Comparison of ENCODE assay signal across 24 mouse cellular contexts in genomic region chr5:119799419-119800242, GRCm38 (mm10). TPM values are rescaled to one million over a fixed set of nuclear protein-coding genes. Genes with fewer than 3 reads are reported as not detected.
DNase-seq lines count a peak whose midpoint lies in the region; ATAC-seq and TF ChIP-seq lines count a peak whose summit lies in the region.
"Had no signal": no experiment of that assay in that cellular context is flagged by ENCODE, and none has a peak within 500 bp of the region (broad histone marks: within the 10 kb centered on the region; RNA-seq: fewer than 3 reads in every experiment).

No protein-coding gene starts in this region.

- ATAC-seq in heart, postnatal 0 days (ENCODE audit: insufficient read depth, low read depth) = no peak
- ATAC-seq in limb, embryonic 12.5 days (ENCODE audit: insufficient number of reproducible peaks, insufficient read depth, low FRiP score, low TSS enrichment, low read depth) = no peak
- ATAC-seq: intestine, embryonic 15.5 days had no signal

- DNase-seq in heart, adult 11 months = peak; percentile 66
- DNase-seq in heart, postnatal 25 days (ENCODE audit: low spot score) = no peak
- DNase-seq in heart, postnatal 0 days (ENCODE audit: low spot score) = no peak
- no peak for DNase-seq in heart, postnatal 36 days
- DNase-seq in lung, postnatal 10 days = peak; percentile 48
- DNase-seq in lung, postnatal 14 days = no peak
- no peak for DNase-seq in gastrocnemius, postnatal 25 days
- DNase-seq: adrenal gland, postnatal 10 days; cerebellum, adult 11 months; cerebellum, postnatal 14 days; thymus, postnatal 14 days had no signal

- 32% methylated on average over 9 of the region's 9 CpGs for WGBS in heart, postnatal 0 days
- WGBS in limb, embryonic 12.5 days = 1% methylated on average over 9 of the region's 9 CpGs

- H3K27ac ChIP-seq in heart, postnatal 0 days (ENCODE audit: low read depth) = peak overlapping the region; percentile 12; the same call in 1 of the 2 replicates
- H3K27ac ChIP-seq in limb, embryonic 12.5 days = peak overlapping the region; percentile 92
- H3K27ac ChIP-seq: embryonic facial prominence, embryonic 13.5 days; hindbrain, embryonic 13.5 days; intestine, embryonic 15.5 days; liver, embryonic 14.5 days; neural tube, embryonic 13.5 days; stomach, postnatal 0 days had no signal

- no peaks in the 10 kb centered on the region for H3K9me3 ChIP-seq in heart, postnatal 0 days (replicated peaks; ENCODE audit: control insufficient read depth, low read length)
- H3K9me3 ChIP-seq in limb, embryonic 12.5 days = no peaks in the 10 kb centered on the region
- H3K9me3 ChIP-seq: embryonic facial prominence, embryonic 13.5 days; hindbrain, embryonic 13.5 days; intestine, embryonic 15.5 days; neural tube, embryonic 13.5 days had no signal

- TF ChIP-seq CTCF in heart, postnatal 0 days (IDR thresholded peaks at IDR 0.05; ENCODE audit: low read depth) = no peak

- intact Hi-C loops in heart, postnatal 25 days (cut with DNase I) = no loop called here
- intact Hi-C loops in heart, postnatal 36 days (cut with DNase I) = no loop called here

- no peaks in the 10 kb centered on the region for H3K36me3 ChIP-seq in heart, postnatal 0 days (replicated peaks; ENCODE audit: control insufficient read depth, insufficient read depth, low read length)
- no peaks in the 10 kb centered on the region for H3K36me3 ChIP-seq in limb, embryonic 12.5 days
- H3K36me3 ChIP-seq: embryonic facial prominence, embryonic 13.5 days; hindbrain, embryonic 13.5 days; intestine, embryonic 15.5 days; neural tube, embryonic 13.5 days had no signal

- H3K4me1 ChIP-seq in heart, postnatal 0 days (ENCODE audit: control insufficient read depth, insufficient read depth) = 0 out of 2 replicates have a peak, but pooled peaks cover 4% of the 10 kb centered on the region
- peaks cover 16% of the 10 kb centered on the region for H3K4me1 ChIP-seq in limb, embryonic 12.5 days (replicated peaks)
- H3K4me1 ChIP-seq: hindbrain, embryonic 13.5 days; intestine, embryonic 15.5 days; neural tube, embryonic 13.5 days had no signal

- TF ChIP-seq EP300 in heart, postnatal 0 days (IDR thresholded peaks at IDR 0.05; ENCODE audit: low read depth) = no peak

- H3K27me3 ChIP-seq in heart, postnatal 0 days (ENCODE audit: control insufficient read depth, insufficient read depth, low read length) = peaks cover 99% of the 10 kb centered on the region
- H3K27me3 ChIP-seq in limb, embryonic 12.5 days = peaks cover 99% of the 10 kb centered on the region
- H3K27me3 ChIP-seq: CH12.LX had no signal

- H3K4me2 ChIP-seq in heart, postnatal 0 days (ENCODE audit: low read depth, low read length) = peak overlapping the region; percentile 11; the same call in 1 of the 2 replicates
- H3K4me2 ChIP-seq in limb, embryonic 12.5 days = peak overlapping the region; percentile 61
- H3K4me2 ChIP-seq: embryonic facial prominence, embryonic 13.5 days; hindbrain, embryonic 13.5 days; intestine, embryonic 15.5 days; neural tube, embryonic 13.5 days had no signal

- 0 out of 2 replicates have a peak overlapping the region, but pooled peaks have one; percentile 3 for H3K4me3 ChIP-seq in heart, postnatal 0 days (ENCODE audit: low read depth, low read length)
- peak overlapping the region; percentile 47 for H3K4me3 ChIP-seq in limb, embryonic 12.5 days (replicated peaks)
- H3K4me3 ChIP-seq: embryonic facial prominence, embryonic 13.5 days; hindbrain, embryonic 13.5 days; intestine, embryonic 15.5 days; neural tube, embryonic 13.5 days had no signal

- H3K9ac ChIP-seq in heart, postnatal 0 days (replicated peaks; ENCODE audit: low read depth, low read length) = no peak overlapping the region
- H3K9ac ChIP-seq in limb, embryonic 12.5 days (replicated peaks) = peak overlapping the region; percentile 79
- H3K9ac ChIP-seq: embryonic facial prominence, embryonic 13.5 days; hindbrain, embryonic 13.5 days; intestine, embryonic 15.5 days; liver, embryonic 14.5 days; neural tube, embryonic 13.5 days had no signal

RNA-seq across cellular contexts. Expression of gene Tbx5, which starts 32.8 kb away (rescaled TPM):
- total RNA-seq in heart, postnatal 25 days (2021) = 10 to 100 TPM; 29.0 to 33.6 TPM
- 17.3 and 22.8 TPM in 2 replicates for total RNA-seq in heart, postnatal 0 days (2014; rRNA removed; ENCODE audit: low replicate concordance)
- polyA plus RNA-seq in heart, postnatal 0 days (2015; fragmentation: Nextera tagmentation; extraction: Ambion mirVana) = 29.2 and 31.1 TPM in 2 replicates
- total RNA-seq in heart, postnatal 36 days (2021) = 10 to 100 TPM; 26.5 to 40.1 TPM
- polyA plus RNA-seq in limb, embryonic 12.5 days (2016; fragmentation: Nextera tagmentation; extraction: Ambion mirVana) = 35.6 and 51.2 TPM in 2 replicates
- total RNA-seq in gastrocnemius, postnatal 25 days (2021) = under 1 TPM in 1 of 2 experiments, not detected in 1; 0.19 TPM
- total RNA-seq: CH12.LX; layer of hippocampus, postnatal 14 days; left cerebral cortex, postnatal 10 days; megakaryocyte, adult 5-6 weeks had no signal
- polyA plus RNA-seq: hindbrain, embryonic 13.5 days; kidney, embryonic 14.5 days; large intestine, adult 2 months had no signal

Comparison
In these comparisons a context has a peak if more than half of its experiments do, and no peak if none do; other contexts are left out.
1. DNase-seq: peak in heart, adult 11 months (single experiment) and lung, postnatal 10 days (single experiment); none in heart, postnatal 25 days (single experiment), heart, postnatal 0 days (single experiment), heart, postnatal 36 days (0 of 2), lung, postnatal 14 days (single experiment) and gastrocnemius, postnatal 25 days (single experiment).
2. RNA of gene Tbx5, which starts 32.8 kb away (total RNA-seq): 26.5 to 40.1 TPM in heart, postnatal 36 days, 29.0 to 33.6 TPM in heart, postnatal 25 days and 17.3 to 22.8 TPM in heart, postnatal 0 days; 0.19 TPM in gastrocnemius, postnatal 25 days; every median in the first group is over 10 times any median in the second.